Mouse (Mus musculus): ENCODE results near the gene Crabp1. TPM values are rescaled to one million over a fixed set of nuclear protein-coding genes. Genes with fewer than 3 reads are reported as not detected.

The Crabp1 gene
- total RNA-seq, 1 experiment from 2014 or later, result not detected

Other genes starting within 250 kb of the Crabp1 start
- gene Sh2d7, start 225.8 kb upstream of the Crabp1 start, total RNA-seq (2017), result not detected in 2 replicates
- not detected in 2 replicates for gene Cib2, start 204.5 kb upstream of the Crabp1 start, total RNA-seq (2017)
- gene Idh3a, start 178.4 kb upstream of the Crabp1 start, total RNA-seq (2017), result 86.3 and 104 TPM in 2 replicates
- gene Acsbg1, start 102.9 kb upstream of the Crabp1 start, total RNA-seq (2017), result not detected in 2 replicates
- 3.8 and 6.7 TPM in 2 replicates for gene Dnaja4, start 65.9 kb upstream of the Crabp1 start, total RNA-seq (2017)
- gene Wdr61, start 30.2 kb upstream of the Crabp1 start, total RNA-seq (2017), result 98.2 and 105 TPM in 2 replicates
- 36.8 and 60.5 TPM in 2 replicates for gene Ireb2, start 99.0 kb downstream of the Crabp1 start, total RNA-seq (2017)
- gene Hykk, start 152.5 kb downstream of the Crabp1 start, total RNA-seq (2017), result 0.39 TPM in 1 of 2 replicates, not detected in the other
- 350 and 399 TPM in 2 replicates for gene Psma4, start 186.0 kb downstream of the Crabp1 start, total RNA-seq (2017)
- gene AY074887, start 186.2 kb downstream of the Crabp1 start, total RNA-seq (2017), result 0.91 TPM in 1 of 2 replicates, not detected in the other
- gene Chrna5, start 216.1 kb downstream of the Crabp1 start, total RNA-seq (2017), result not detected in 2 replicates